Mouse (Mus musculus) frontal cortex, adult (tissue): ENCODE measurements at regions not wholly inside any gene's neighbourhood (a gene's known extent, or its start where the extent isn't known, plus 50 kb on each side); places are given as distances from the start of the nearest gene placed in this dataset.

Source experiments
- ATAC-seq: cut with Nextera tagmentation; 2 replicates; pipeline ENCODE4 v1.9.2; 2017; ENCODE audit warnings: mild to moderate bottlenecking, moderate library complexity, mixed read lengths; ENCODE audit not compliant: low TSS enrichment

- ATAC-seq = no peak
Measured at GRCm38 (mm10) chr2:117811931-117812330, 299.7 kb upstream of the Thbs1 start.

- no peak for ATAC-seq
Measured at GRCm38 (mm10) chr2:117819701-117820225, 291.9 kb upstream of the Thbs1 start.

GRCm38 (mm10) chr2:117820708-117821107, 291.0 kb upstream of the Thbs1 start:
- ATAC-seq = no peak

GRCm38 (mm10) chr2:117825088-117825487, 286.6 kb upstream of the Thbs1 start:
- ATAC-seq = no peak

- no peak for ATAC-seq
Measured at GRCm38 (mm10) chr2:117827278-117827677, 284.4 kb upstream of the Thbs1 start.

- no peak for ATAC-seq
Measured at GRCm38 (mm10) chr2:117838387-117838786, 273.3 kb upstream of the Thbs1 start.

- no peak for ATAC-seq
Measured at GRCm38 (mm10) chr2:117840406-117840805, 271.3 kb upstream of the Thbs1 start.

- ATAC-seq = no peak
Measured at GRCm38 (mm10) chr2:117842309-117842986, 269.2 kb upstream of the Thbs1 start.

GRCm38 (mm10) chr2:117852442-117852841, 259.2 kb upstream of the Thbs1 start:
- ATAC-seq = no peak

GRCm38 (mm10) chr2:117862301-117862700, 249.4 kb upstream of the Thbs1 start:
- ATAC-seq = no peak

- no peak for ATAC-seq
Measured at GRCm38 (mm10) chr2:117865119-117865518, 246.6 kb upstream of the Thbs1 start.

GRCm38 (mm10) chr2:117866946-117867345, 244.7 kb upstream of the Thbs1 start:
- ATAC-seq = peak; percentile 31; the same call in 1 of the 2 replicates

GRCm38 (mm10) chr2:117867409-117867808, 244.3 kb upstream of the Thbs1 start:
- ATAC-seq = no peak

- peak; percentile 80 for ATAC-seq
Measured at GRCm38 (mm10) chr2:117868857-117869256, 242.8 kb upstream of the Thbs1 start.

GRCm38 (mm10) chr2:117871507-117872282, 240.0 kb upstream of the Thbs1 start:
- ATAC-seq = no peak

- no peak for ATAC-seq
Measured at GRCm38 (mm10) chr2:117877816-117878215, 233.9 kb upstream of the Thbs1 start.

- no peak for ATAC-seq
Measured at GRCm38 (mm10) chr2:117882136-117882535, 229.5 kb upstream of the Thbs1 start.

GRCm38 (mm10) chr2:117882890-117883289, 228.8 kb upstream of the Thbs1 start:
- no peak for ATAC-seq

GRCm38 (mm10) chr2:117886516-117886915, 225.2 kb upstream of the Thbs1 start:
- no peak for ATAC-seq

GRCm38 (mm10) chr2:117901311-117901710, 210.4 kb upstream of the Thbs1 start:
- ATAC-seq = no peak

- no peak for ATAC-seq
Measured at GRCm38 (mm10) chr2:117902837-117903236, 208.8 kb upstream of the Thbs1 start.

- no peak for ATAC-seq
Measured at GRCm38 (mm10) chr2:117903705-117904104, 208.0 kb upstream of the Thbs1 start.

GRCm38 (mm10) chr2:117906509-117906908, 205.2 kb upstream of the Thbs1 start:
- no peak for ATAC-seq
